Mouse (Mus musculus): ENCODE data around the gene Ipcef1. TPM values are rescaled to one million over a fixed set of nuclear protein-coding genes. Genes with fewer than 3 reads are reported as not detected.

Ipcef1 gene
- 0.11 and 0.19 TPM in 2 replicates for polyA plus RNA-seq (2014; fragmentation: Nextera tagmentation; extraction: Ambion mirVana)

DNA sequence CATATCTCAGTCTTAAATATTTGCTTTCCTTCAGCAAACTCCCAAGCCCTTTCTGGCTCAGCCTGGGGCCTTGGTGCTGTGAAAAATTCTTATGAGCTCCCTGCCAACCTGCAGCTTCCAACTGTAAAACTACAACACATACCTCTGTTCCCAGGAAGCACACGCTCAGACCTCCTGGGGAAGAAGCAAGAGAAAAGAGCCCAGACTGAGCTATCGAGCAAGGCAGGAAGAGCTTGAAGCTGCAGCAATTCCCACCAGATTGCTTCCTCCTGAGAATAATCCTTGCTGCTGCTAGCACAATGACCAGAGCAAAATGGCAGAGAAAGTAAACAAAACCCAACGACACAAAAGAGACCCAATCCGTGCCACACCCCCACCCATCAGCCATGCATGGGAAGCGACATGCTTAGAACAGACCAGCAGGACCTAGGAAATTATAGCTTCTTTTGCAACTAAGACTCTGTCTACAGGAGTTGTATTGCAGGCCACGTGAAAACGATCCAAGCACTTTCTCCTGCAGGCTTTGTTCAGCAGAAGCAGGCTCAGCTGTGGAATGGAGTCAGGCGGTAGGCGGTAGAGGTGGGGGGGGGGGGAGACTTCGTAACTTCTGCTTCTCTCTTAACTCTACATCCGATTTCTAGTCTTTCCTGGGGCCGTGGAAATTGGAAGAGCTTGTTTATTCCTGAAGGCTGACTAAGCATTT lies at the start of gene Ipcef1:
Ipcef1 (minus strand) TSS at position 164 of the 703 bp plus-strand sequence.
- Histone ChIP-seq H3K36me3 (ENCODE audit: insufficient read depth) (no peaks in the 10 kb centered on the region), H3K9me3 (ENCODE audit: low read depth, low read length) (no peaks in the 10 kb centered on the region), H3K4me2 (peak within 1 kb of the TSS; percentile 28; the same call in 1 of the 2 replicates), H3K9ac (peak within 1 kb of the TSS; percentile 4; the same call in 1 of the 2 replicates), H3K27me3 (ENCODE audit: insufficient read depth, low read length) (no peaks in the 10 kb centered on the region), H3K27ac (ENCODE audit: low read depth) (peak within 1 kb of the TSS; percentile 59; the same call in 1 of the 2 replicates), H3K4me3 (ENCODE audit: low read depth, low read length) (no peak within 1 kb of the TSS), H3K4me1 (ENCODE audit: insufficient read depth) (peaks cover 7% of the 10 kb centered on the region; the same call in 1 of the 2 replicates)
- TF ChIP-seq CTCF (IDR thresholded peaks at IDR 0.05; ENCODE audit: low read depth), result no peak
- WGBS, result 26% methylated on average over 12 of the region's 12 CpGs
- ATAC-seq (ENCODE audit: insufficient read depth) (peak; percentile 37), DNase-seq (peak; percentile 45)

DNA sequence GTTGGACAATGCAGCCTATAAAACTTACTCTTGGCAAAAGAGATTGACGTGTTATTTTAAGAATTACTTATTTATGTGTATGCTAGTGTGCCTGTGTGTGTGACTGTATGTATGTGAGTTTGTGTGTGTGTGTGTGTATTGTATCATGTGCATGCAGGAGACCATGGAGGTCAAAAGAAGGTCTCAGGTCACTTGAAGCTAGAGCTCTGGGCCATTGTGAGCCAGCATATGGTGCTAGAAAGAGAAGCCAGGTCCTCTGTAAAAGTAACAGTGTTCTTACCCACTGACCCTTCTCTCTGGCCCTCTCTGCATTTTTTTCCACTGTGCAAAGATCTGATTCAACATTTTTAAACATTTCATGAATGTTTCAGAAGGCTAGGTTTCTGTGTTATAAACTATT lies 25.7 kb upstream of the Ipcef1 start:
- no peak for ATAC-seq (ENCODE audit: insufficient read depth)
- H3K4me1 ChIP-seq (ENCODE audit: insufficient read depth), result no peaks in the 10 kb centered on the region
- no peak for TF ChIP-seq CTCF (IDR thresholded peaks at IDR 0.05; ENCODE audit: low read depth)
- H3K9me3 ChIP-seq (ENCODE audit: low read depth, low read length), result no peaks in the 10 kb centered on the region
- H3K9ac ChIP-seq, result no peak overlapping the region
- H3K4me2 ChIP-seq, result no peak overlapping the region
- WGBS, result 70% methylated on average over 1 of the region's 1 CpGs
- no peaks in the 10 kb centered on the region for H3K36me3 ChIP-seq (ENCODE audit: insufficient read depth)
- H3K27ac ChIP-seq (ENCODE audit: low read depth), result 0 out of 2 replicates have a peak overlapping the region, but pooled peaks have one; percentile 12
- no peaks in the 10 kb centered on the region for H3K27me3 ChIP-seq (ENCODE audit: insufficient read depth, low read length)
- no peak for DNase-seq
- H3K4me3 ChIP-seq (ENCODE audit: low read depth, low read length), result no peak overlapping the region

DNA sequence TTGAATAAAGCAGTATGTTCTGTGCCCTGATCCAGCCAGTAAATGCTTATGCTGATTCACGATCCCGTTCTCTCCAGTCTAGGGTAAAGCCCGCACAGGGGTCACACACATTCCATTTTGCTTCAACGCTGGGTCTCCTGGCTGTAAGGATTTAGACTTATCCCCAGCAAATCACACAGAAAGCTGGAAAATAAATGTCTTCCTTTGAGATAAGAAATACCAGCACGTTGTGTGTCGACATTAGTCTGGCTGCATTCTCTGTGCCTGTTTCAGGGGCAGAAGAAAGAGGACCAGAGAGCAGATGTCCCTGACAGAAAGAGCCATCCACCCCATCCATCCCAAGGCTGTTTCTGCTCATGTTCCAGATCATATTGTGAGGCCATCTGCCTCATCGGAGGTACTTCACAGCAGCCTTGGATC lies 25.1 kb upstream of the Ipcef1 start:
- Histone ChIP-seq H3K27ac (ENCODE audit: low read depth) (peak overlapping the region; percentile 73), H3K27me3 (ENCODE audit: insufficient read depth, low read length) (no peaks in the 10 kb centered on the region), H3K9me3 (ENCODE audit: low read depth, low read length) (no peaks in the 10 kb centered on the region), H3K9ac (no peak overlapping the region), H3K4me2 (peak overlapping the region; percentile 39), H3K4me1 (ENCODE audit: insufficient read depth) (no peaks in the 10 kb centered on the region), H3K36me3 (ENCODE audit: insufficient read depth) (no peaks in the 10 kb centered on the region), H3K4me3 (ENCODE audit: low read depth, low read length) (no peak overlapping the region)
- WGBS, result 35% methylated on average over 7 of the region's 7 CpGs
- ATAC-seq (ENCODE audit: insufficient read depth) (peak; percentile 74), DNase-seq (peak; percentile 66)
- TF ChIP-seq CTCF (IDR thresholded peaks at IDR 0.05; ENCODE audit: low read depth), result no peak

DNA sequence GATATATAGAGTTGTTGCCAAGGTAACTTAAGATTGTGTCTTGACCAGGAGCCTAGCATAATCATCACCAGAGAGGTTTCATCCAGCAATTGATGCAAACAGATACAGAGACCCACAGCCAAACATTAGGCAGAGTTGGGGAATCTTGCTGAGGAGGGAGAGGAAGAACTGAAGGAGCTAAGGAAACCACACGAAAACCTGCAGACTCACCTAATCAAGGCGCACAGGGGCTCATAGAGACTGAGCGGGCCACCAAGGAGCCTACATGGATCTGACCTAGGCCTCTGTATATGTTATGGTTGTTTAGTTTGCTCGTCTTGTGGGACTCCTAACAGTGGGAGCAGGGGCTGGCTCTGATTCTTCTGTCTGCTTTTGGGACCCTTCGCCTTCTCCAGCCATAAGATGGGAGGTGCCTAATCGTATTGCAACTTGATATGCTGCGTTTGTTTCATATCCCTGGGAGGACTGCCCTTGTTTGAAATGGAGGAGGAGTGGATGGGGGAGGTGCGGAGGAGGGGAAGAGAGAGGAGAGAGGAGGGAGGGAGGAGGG lies 24.5 kb upstream of the Ipcef1 start:
- peak; percentile 77 for DNase-seq
- WGBS, result 27% methylated on average over 7 of the region's 8 CpGs
- H3K4me1 ChIP-seq (ENCODE audit: insufficient read depth), result no peaks in the 10 kb centered on the region
- no peak overlapping the region for H3K9ac ChIP-seq
- no peaks in the 10 kb centered on the region for H3K9me3 ChIP-seq (ENCODE audit: low read depth, low read length)
- H3K36me3 ChIP-seq (ENCODE audit: insufficient read depth), result no peaks in the 10 kb centered on the region
- TF ChIP-seq CTCF (IDR thresholded peaks at IDR 0.05; ENCODE audit: low read depth), result no peak
- H3K4me2 ChIP-seq, result peak overlapping the region; percentile 44
- H3K27me3 ChIP-seq (ENCODE audit: insufficient read depth, low read length), result no peaks in the 10 kb centered on the region
- no peak overlapping the region for H3K4me3 ChIP-seq (ENCODE audit: low read depth, low read length)
- H3K27ac ChIP-seq (ENCODE audit: low read depth), result peak overlapping the region; percentile 60; the same call in 1 of the 2 replicates
- ATAC-seq (ENCODE audit: insufficient read depth), result peak; percentile 84

DNA sequence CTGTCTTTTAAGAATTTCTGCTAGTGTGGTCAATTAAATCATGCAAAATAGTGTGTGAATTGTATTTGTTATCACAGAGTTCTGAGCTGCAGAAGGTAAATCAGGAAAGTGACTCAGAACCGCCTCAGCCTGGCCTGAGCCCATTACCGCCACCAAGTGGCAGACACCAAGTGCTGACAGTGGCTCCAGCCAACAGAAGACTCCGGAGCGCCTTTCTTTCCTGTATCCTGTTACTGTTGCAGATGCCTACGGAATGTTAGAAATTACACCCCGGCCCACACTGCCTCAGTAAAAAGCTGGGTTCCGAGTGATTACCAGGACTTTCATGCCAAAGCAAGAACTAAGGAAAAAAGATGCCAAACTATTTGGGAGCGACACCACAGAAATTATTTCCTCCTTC lies 23.9 kb upstream of the Ipcef1 start:
- Histone ChIP-seq H3K9me3 (ENCODE audit: low read depth, low read length) (no peaks in the 10 kb centered on the region), H3K4me2 (peak overlapping the region; percentile 44), H3K27ac (ENCODE audit: low read depth) (peak overlapping the region; percentile 60; the same call in 1 of the 2 replicates), H3K4me3 (ENCODE audit: low read depth, low read length) (no peak overlapping the region), H3K9ac (no peak overlapping the region), H3K4me1 (ENCODE audit: insufficient read depth) (no peaks in the 10 kb centered on the region), H3K36me3 (ENCODE audit: insufficient read depth) (no peaks in the 10 kb centered on the region), H3K27me3 (ENCODE audit: insufficient read depth, low read length) (no peaks in the 10 kb centered on the region)
- peak; percentile 84 for ATAC-seq (ENCODE audit: insufficient read depth)
- DNase-seq, result peak; percentile 90
- 9% methylated on average over 8 of the region's 8 CpGs for WGBS
- peak; percentile 88 for TF ChIP-seq CTCF (IDR thresholded peaks at IDR 0.05; ENCODE audit: low read depth)

DNA sequence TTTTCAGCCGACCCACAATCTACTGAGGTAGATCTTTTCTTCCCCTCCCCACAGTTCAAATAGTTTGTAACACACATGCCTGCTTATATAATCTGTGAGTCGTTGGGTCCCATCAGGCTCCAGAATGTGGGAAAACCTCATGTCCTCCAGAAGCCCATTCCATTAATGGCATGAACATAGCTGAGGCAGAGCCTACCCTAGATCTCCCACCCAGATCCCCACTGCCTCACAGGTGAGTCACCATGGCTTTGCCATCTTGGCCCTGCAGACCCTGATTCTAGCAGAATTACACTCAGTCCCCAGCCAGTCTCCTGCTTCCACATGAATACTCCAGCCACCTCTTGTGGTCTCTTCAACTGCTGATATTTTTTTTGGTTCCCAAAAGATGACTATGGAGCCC lies 23.4 kb upstream of the Ipcef1 start:
- no peak overlapping the region for H3K4me2 ChIP-seq
- no peaks in the 10 kb centered on the region for H3K9me3 ChIP-seq (ENCODE audit: low read depth, low read length)
- no peaks in the 10 kb centered on the region for H3K27me3 ChIP-seq (ENCODE audit: insufficient read depth, low read length)
- H3K4me1 ChIP-seq (ENCODE audit: insufficient read depth), result no peaks in the 10 kb centered on the region
- no peak overlapping the region for H3K27ac ChIP-seq (ENCODE audit: low read depth)
- no peak for DNase-seq
- no peak overlapping the region for H3K9ac ChIP-seq
- TF ChIP-seq CTCF (IDR thresholded peaks at IDR 0.05; ENCODE audit: low read depth), result no peak
- no peaks in the 10 kb centered on the region for H3K36me3 ChIP-seq (ENCODE audit: insufficient read depth)
- no peak for ATAC-seq (ENCODE audit: insufficient read depth)
- 86% methylated on average over 2 of the region's 2 CpGs for WGBS
- no peak overlapping the region for H3K4me3 ChIP-seq (ENCODE audit: low read depth, low read length)

DNA sequence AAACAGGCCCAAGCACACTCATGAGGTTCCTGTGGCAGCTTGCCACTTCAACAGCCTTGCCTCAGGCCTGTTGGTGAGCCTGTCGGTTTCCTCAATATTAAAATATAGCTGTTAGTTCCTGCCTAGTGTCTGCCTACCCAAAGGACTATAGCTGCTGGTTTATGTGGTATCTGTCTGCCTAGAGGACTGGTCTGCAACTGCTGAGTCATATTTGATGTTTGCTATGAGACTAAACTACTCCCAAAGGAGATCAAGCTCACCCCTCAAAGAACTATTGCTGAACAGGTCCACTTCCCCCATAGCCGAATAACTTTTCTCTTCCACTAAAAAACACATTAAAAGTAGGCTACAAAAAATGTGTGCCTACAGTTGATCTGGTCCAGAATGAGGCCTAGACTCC lies 22.0 kb upstream of the Ipcef1 start:
- no peak overlapping the region for H3K9ac ChIP-seq
- H3K27ac ChIP-seq (ENCODE audit: low read depth), result no peak overlapping the region
- no peak for TF ChIP-seq CTCF (IDR thresholded peaks at IDR 0.05; ENCODE audit: low read depth)
- no peak overlapping the region for H3K4me2 ChIP-seq
- DNase-seq, result no peak
- no peaks in the 10 kb centered on the region for H3K9me3 ChIP-seq (ENCODE audit: low read depth, low read length)
- H3K27me3 ChIP-seq (ENCODE audit: insufficient read depth, low read length), result no peaks in the 10 kb centered on the region
- ATAC-seq (ENCODE audit: insufficient read depth), result no peak
- H3K4me3 ChIP-seq (ENCODE audit: low read depth, low read length), result no peak overlapping the region
- H3K4me1 ChIP-seq (ENCODE audit: insufficient read depth), result no peaks in the 10 kb centered on the region
- WGBS, result 88% methylated on average over 2 of the region's 2 CpGs
- H3K36me3 ChIP-seq (ENCODE audit: insufficient read depth), result no peaks in the 10 kb centered on the region
